Mouse (Mus musculus): ENCODE measurements at regions not wholly inside any gene's neighbourhood (a gene's known extent, or its start where the extent isn't known, plus 50 kb on each side); places are given as distances from the start of the nearest gene placed in this dataset.

DNA sequence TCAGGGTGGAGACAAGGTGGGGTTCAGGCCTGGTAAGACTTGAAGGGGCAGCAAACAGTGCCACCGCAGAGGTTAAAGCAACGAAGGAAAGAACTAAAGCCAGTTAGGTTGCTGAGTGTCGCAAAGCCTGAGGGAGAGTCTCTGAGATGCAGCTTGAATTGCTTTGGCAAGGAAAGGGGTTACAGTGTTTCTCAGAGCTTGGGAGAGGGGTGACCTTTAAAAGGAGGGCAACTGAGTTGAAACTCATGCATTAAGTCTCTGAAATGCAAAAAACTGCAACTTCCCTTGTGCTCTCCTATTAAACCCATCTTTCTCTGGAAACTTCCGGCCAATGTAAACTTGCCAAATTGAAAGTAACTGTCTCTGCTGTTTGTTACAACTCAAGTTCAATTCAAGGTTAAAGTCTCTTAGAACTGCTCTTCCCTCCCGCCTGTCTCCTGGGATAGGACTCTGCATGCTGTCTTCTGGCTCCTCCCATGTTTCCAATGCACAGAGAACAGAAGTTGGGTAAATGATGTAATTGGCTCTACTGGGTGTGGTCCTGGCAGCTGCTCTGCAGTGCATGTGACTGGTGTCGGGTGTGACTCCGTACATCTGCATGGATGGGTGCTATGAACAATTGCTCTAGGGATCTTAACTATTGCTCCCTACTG is 181.4 kb upstream of the Gas1 start:
- TF ChIP-seq CTCF (IDR thresholded peaks at IDR 0.05; ENCODE audit: low read depth) = no peak
- TF ChIP-seq EP300 (IDR thresholded peaks at IDR 0.05; ENCODE audit: low read depth) = no peak

All from liver, postnatal 0 days (tissue).